Mouse (Mus musculus): Measurements from ENCODE around the gene Egr4. TPM values are rescaled to one million over a fixed set of nuclear protein-coding genes. Genes with fewer than 3 reads are reported as not detected.

The Egr4 gene
- polyA plus RNA-seq, 1 experiment from 2014 or later, result not detected

GRCm38 (mm10) chr6:85496976-85497375 lies 16.4 kb downstream of the Egr4 start:
- DNase-seq (ENCODE audit: low spot score), result no peak

- DNase-seq (ENCODE audit: low spot score), result no peak
Measured at GRCm38 (mm10) chr6:85491606-85492005, 21.8 kb downstream of the Egr4 start.

GRCm38 (mm10) chr6:85490252-85490651 lies 23.1 kb downstream of the Egr4 start:
- DNase-seq (ENCODE audit: low spot score), result no peak

GRCm38 (mm10) chr6:85489717-85490116 lies 23.7 kb downstream of the Egr4 start:
- DNase-seq (ENCODE audit: low spot score), result no peak

DNA sequence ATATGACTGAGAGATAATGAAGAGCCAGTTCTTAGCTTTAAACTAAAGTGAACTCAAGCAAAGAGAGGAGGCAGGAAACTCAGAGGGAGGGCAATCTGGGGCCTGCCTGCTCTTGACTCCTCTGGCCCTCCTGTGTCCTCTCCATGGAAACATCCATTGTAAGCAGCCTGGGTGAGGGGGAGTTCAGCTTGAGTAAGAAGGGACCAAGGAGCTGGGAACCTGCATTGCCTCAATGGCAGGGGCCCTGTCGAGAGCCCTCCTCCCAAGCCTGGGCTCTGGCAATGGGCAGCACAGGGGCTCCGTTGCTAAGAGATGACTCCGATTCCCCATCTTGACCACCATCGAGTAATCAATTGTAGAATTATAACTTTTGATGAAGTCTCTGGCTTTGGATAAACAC lies 24.9 kb downstream of the Egr4 start:
- DNase-seq (ENCODE audit: low spot score), result no peak

- no peak for DNase-seq (ENCODE audit: low spot score)
Measured at GRCm38 (mm10) chr6:85485738-85486137, 27.7 kb downstream of the Egr4 start.

- DNase-seq (ENCODE audit: low spot score), result peak; percentile 25
Measured at GRCm38 (mm10) chr6:85483843-85484721, 29.3 kb downstream of the Egr4 start.

DNA sequence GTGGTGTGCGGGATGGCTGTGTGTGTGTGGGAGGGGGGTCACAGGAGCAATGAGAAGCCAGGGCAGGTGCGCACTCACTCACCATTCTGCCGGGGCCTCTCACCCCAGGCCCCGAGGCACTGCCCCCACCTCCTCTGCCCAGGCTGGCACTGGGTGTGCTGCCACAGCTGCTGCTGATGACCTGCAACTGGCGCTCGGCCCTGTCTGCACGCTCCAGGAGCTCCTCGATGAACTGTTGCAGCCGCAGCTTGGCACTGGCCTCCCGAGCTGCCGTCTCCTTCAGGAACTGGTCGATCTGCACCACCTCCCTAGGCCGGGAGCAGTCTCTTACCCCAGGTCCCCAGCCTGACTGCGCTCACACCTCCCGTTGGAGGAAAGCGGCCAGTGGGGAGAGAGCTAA lies 32.7 kb downstream of the Egr4 start:
- DNase-seq (ENCODE audit: low spot score), result no peak

- DNase-seq (ENCODE audit: low spot score), result no peak
Measured at GRCm38 (mm10) chr6:85479979-85480378, 33.4 kb downstream of the Egr4 start.

DNA sequence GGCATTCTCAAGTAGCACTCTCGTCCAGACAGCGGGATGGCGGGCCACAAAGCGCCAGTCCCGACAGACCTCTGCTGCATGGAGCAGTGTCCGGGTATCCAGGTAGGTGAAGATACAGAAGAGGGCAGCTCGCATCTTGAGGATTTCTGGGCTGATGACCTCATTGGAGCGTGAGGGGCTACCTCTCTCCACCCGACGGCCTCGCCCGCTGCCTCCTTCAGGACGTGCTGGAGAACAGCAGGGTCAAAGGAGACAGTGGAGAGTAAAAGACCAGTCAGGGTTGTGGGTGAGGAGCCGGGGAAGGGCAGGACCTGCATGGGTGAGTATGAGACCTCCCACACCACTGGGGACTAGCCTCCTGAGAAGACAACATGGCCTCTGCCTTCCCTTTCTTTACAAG lies 35.0 kb downstream of the Egr4 start:
- no peak for DNase-seq (ENCODE audit: low spot score)

DNA sequence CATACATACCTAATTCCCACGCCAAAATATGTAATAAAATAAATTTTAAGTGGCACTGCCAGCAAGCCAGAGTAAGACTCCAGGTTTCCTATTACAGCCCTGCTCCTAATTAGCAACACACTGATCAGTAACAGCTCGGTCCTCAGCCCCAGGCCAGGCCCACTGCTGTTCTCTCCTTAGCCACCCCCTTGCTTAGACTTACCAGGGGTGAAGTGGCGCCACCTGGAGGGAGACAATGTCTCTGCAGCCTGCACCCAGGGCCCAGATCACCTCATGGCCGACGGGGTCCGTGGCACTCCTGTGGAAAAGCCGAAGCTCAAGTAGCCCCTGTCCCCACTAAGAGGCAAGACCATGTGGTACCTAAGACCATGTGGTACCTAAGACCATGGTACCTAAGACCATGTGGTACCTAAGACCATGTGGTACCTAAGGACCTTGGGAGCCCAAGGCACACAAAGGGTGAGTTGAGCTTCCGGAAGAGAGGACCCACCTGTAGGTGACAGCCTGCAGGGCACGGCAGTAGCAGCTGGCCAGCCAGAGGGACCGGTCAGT lies 35.9 kb downstream of the Egr4 start:
- DNase-seq (ENCODE audit: low spot score), result peak; percentile 17

GRCm38 (mm10) chr6:85475581-85475980 lies 37.8 kb downstream of the Egr4 start:
- DNase-seq (ENCODE audit: low spot score), result no peak

GRCm38 (mm10) chr6:85472542-85472941 lies 40.8 kb downstream of the Egr4 start:
- no peak for DNase-seq (ENCODE audit: low spot score)

- no peak for DNase-seq (ENCODE audit: low spot score)
Measured at GRCm38 (mm10) chr6:85471962-85472361, 41.4 kb downstream of the Egr4 start.

GRCm38 (mm10) chr6:85469660-85470430 lies 43.5 kb downstream of the Egr4 start:
- DNase-seq (ENCODE audit: low spot score), result no peak

DNA sequence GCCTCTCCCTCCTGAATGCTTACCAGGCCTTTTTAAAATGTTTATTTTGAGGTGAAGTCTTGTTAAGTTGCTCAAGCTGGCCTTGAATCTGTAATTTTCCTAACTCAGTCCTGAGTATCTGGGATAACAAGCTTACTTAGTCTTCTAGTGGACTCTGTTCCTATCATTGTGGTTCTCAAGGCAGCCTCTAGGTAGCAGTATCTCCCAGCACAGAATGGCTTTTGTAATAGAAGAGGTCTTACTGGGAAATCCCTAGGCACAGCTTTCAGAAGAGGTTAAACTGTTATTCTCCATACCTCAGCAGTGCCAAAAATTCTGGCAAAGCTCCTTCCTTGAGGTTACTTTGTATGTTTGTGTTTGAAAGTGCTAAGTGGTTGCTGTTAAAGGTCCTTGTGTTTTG lies 48.0 kb downstream of the Egr4 start:
- no peak for DNase-seq (ENCODE audit: low spot score)

Other genes starting within 250 kb of the Egr4 start
- gene Sfxn5, start 180.2 kb downstream of the Egr4 start, polyA plus RNA-seq (2015; fragmentation: Nextera tagmentation; extraction: Ambion mirVana), result 4.4 and 5.1 TPM in 2 replicates
- 4.3 and 4.7 TPM in 2 replicates for gene Rab11fip5, start 139.0 kb downstream of the Egr4 start, polyA plus RNA-seq (2015; fragmentation: Nextera tagmentation; extraction: Ambion mirVana)
- 0.22 TPM in 1 of 2 replicates, not detected in the other for gene Noto, start 89.7 kb downstream of the Egr4 start, polyA plus RNA-seq (2015; fragmentation: Nextera tagmentation; extraction: Ambion mirVana)
- gene Smyd5, start 81.6 kb downstream of the Egr4 start, polyA plus RNA-seq (2015; fragmentation: Nextera tagmentation; extraction: Ambion mirVana), result 28.6 and 29.1 TPM in 2 replicates
- gene Cct7, start 62.1 kb downstream of the Egr4 start, polyA plus RNA-seq (2015; fragmentation: Nextera tagmentation; extraction: Ambion mirVana), result 415 and 437 TPM in 2 replicates
- 51.9 and 56.7 TPM in 2 replicates for gene Pradc1, start 61.6 kb downstream of the Egr4 start, polyA plus RNA-seq (2015; fragmentation: Nextera tagmentation; extraction: Ambion mirVana)
- gene Fbxo41, start 10.6 kb downstream of the Egr4 start, polyA plus RNA-seq (2015; fragmentation: Nextera tagmentation; extraction: Ambion mirVana), result 0.04 TPM in 1 of 2 replicates, not detected in the other
- 2.6 and 2.9 TPM in 2 replicates for gene Alms1, start 73.9 kb upstream of the Egr4 start, polyA plus RNA-seq (2015; fragmentation: Nextera tagmentation; extraction: Ambion mirVana)
- not detected in 2 replicates for gene Nat8f7, start 199.6 kb upstream of the Egr4 start, polyA plus RNA-seq (2015; fragmentation: Nextera tagmentation; extraction: Ambion mirVana)

All from thymus, postnatal 0 days (tissue).